Mouse (Mus musculus) kidney, embryonic 14.5 days (tissue): ENCODE measurements around the gene Scp2d1. TPM values are rescaled to one million over a fixed set of nuclear protein-coding genes. Genes with fewer than 3 reads are reported as not detected.
"Not testable (repeated sequence)": the region's sequence is repeated elsewhere in the genome, so short reads cannot be mapped to it uniquely, and the experiment has no call there.

ENCODE experiments used
- ATAC-seq: fragments of 200-750 bp; cut with Nextera tagmentation; 2 replicates; pipeline ENCODE4 v1.8.0; 2017; ENCODE audit warnings: moderate number of reproducible peaks, mild to moderate bottlenecking, moderate TSS enrichment, moderate library complexity; ENCODE audit not compliant: low FRiP score, low TSS enrichment
- H3K27ac ChIP-seq: fragments of 300-500 bp; sonication (generic); 2 replicates; pipeline ENCODE4 v1.5.1; 2014; ENCODE audit warnings: low read depth, mild to moderate bottlenecking, low read length, moderate library complexity, mixed read lengths
- H3K27me3 ChIP-seq: fragments of 300-500 bp; sonication (generic); 2 replicates; pipeline ENCODE4 v1.6.1; 2014; ENCODE audit warnings: mild to moderate bottlenecking, low read length; ENCODE audit not compliant: control insufficient read depth, insufficient read depth
- H3K36me3 ChIP-seq: fragments of 300-500 bp; sonication (generic); 2 replicates; pipeline ENCODE4 v1.6.1; 2014; ENCODE audit warnings: low read length, mixed read lengths; ENCODE audit not compliant: control insufficient read depth, insufficient read depth
- H3K4me1 ChIP-seq: fragments of 300-500 bp; sonication (generic); 2 replicates; pipeline ENCODE4 v1.6.1; 2014; ENCODE audit warnings: low read length, mixed read lengths; ENCODE audit not compliant: control insufficient read depth, insufficient read depth
- H3K4me2 ChIP-seq: fragments of 300-500 bp; sonication (generic); replicated peaks from 2 replicates; pipeline ENCODE4 v1.6.1; 2014; ENCODE audit warnings: low read depth, mild to moderate bottlenecking, low read length
- H3K4me3 ChIP-seq: fragments of 300-500 bp; sonication (generic); 2 replicates; pipeline ENCODE4 v1.5.1; 2014; ENCODE audit warnings: mild to moderate bottlenecking, low read length
- H3K9ac ChIP-seq: fragments of 300-500 bp; sonication (generic); 2 replicates; pipeline ENCODE4 v1.6.1; 2014; ENCODE audit warnings: low read depth, mild to moderate bottlenecking, low read length, moderate library complexity
- H3K9me3 ChIP-seq: fragments of 300-500 bp; sonication (generic); 2 replicates; pipeline ENCODE4 v1.6.1; 2016; ENCODE audit warnings: low read length; ENCODE audit not compliant: control insufficient read depth
- WGBS: fragments of 180-500 bp; shearing (Covaris S2); extraction: QIAGEN DNeasy Blood & Tissue Kit; methylation state at CpG from one replicate; pipeline ENCODE4 v1.1.7; 2014; 5-methylcytosine and 5-hydroxymethylcytosine counted together
- polyA plus RNA-seq: library from polyadenylated mRNA; unstranded; fragments of >200 nt; fragmentation: Nextera tagmentation; extraction: Ambion mirVana; gene quantifications from 2 replicates; pipeline ENCODE4 v1.2.1, GENCODE M21; 2014

Scp2d1 gene
- polyA plus RNA-seq = not detected in 2 replicates

DNA sequence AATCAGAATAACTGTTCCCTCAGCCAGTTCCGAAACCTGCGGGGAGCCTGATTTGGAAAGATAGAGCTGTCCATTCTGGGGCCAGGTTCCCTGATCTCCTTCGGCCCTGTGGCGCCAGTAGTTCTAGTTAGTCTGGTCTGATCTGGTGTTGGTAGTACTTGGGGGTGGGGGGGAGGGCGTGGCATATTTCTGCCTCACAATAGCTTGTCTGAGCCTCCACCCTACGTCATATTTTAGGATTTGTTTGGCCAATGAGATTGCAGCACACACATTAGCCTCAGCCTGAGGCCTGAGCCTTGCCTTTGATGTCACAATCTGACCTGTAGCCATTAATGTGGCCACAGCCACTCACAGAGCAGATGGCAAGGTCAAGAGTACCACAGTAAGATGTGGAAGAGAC lies at the start of gene Scp2d1:
Scp2d1 (plus strand) TSS at position 301 of the 400 bp plus-strand sequence.
- H3K27ac ChIP-seq, H3K4me3 ChIP-seq, H3K4me1 ChIP-seq, H3K9ac ChIP-seq, H3K36me3 ChIP-seq, H3K27me3 ChIP-seq, H3K4me2 ChIP-seq, H3K9me3 ChIP-seq, ATAC-seq: not testable (repeated sequence)
- WGBS = 95% methylated on average over 6 of the region's 6 CpGs

GRCm38 (mm10) chr2:144774636-144775160 lies 48.8 kb upstream of the Scp2d1 start:
- H3K9ac ChIP-seq = no peak overlapping the region
- H3K4me3 ChIP-seq = no peak overlapping the region
- 67% methylated on average over 8 of the region's 8 CpGs for WGBS
- ATAC-seq = no peak
- H3K27me3 ChIP-seq = no peaks in the 10 kb centered on the region
- H3K36me3 ChIP-seq = no peaks in the 10 kb centered on the region
- H3K4me1 ChIP-seq = no peaks in the 10 kb centered on the region; the same call in 1 of the 2 replicates
- no peak overlapping the region for H3K27ac ChIP-seq
- H3K9me3 ChIP-seq = no peaks in the 10 kb centered on the region
- H3K4me2 ChIP-seq = no peak overlapping the region

DNA sequence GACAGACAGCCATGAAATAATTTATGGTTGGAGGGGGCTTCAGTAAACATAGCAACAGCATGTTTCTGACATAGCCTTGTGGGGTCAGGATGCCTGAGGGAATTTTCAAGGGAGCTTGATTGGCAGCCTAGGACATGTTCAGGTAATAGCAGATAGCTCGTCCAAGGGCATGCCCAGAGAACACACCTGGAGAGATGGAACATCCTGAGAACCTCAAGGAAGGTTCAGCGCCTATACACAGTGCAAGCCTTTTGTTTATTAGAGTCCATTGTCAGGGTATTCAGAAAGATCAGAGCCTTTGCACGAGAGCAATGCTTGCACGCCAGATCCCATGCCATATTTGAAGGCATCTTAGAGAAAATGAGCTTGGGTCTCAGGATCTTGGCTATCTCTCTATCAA lies 47.8 kb upstream of the Scp2d1 start:
- 92% methylated on average over 4 of the region's 4 CpGs for WGBS
- Histone ChIP-seq H3K27ac (no peak overlapping the region), H3K4me1 (no peaks in the 10 kb centered on the region)

DNA sequence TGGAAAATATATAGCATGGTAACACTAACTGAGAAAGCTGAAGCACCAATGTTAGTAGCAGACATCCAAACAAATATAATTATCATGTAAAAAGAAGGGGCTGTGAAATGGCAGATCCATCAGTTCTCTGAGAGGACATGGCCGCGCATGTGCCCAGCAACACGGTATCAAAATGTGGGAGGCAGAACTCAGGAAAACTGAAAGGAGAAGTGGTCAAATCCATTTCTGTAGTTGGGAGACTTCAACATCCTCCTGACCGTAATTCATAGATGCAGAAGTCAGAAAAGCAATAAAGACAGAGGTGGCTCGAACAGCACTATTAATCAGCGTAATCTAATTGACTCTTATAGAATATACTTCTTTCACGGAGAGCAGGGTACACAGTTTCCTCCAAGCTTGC lies 44.2 kb upstream of the Scp2d1 start:
- Histone ChIP-seq H3K4me3 (no peak overlapping the region), H3K36me3 (no peaks in the 10 kb centered on the region), H3K27me3 (no peaks in the 10 kb centered on the region), H3K27ac (no peak overlapping the region), H3K9ac (no peak overlapping the region), H3K4me1 (no peaks in the 10 kb centered on the region), H3K4me2 (no peak overlapping the region), H3K9me3 (no peaks in the 10 kb centered on the region)
- WGBS = 67% methylated on average over 7 of the region's 7 CpGs
- no peak for ATAC-seq

More for the DNA sequence above, 47.8 kb upstream of the Scp2d1 start:
- Histone ChIP-seq H3K9me3 (no peaks in the 10 kb centered on the region), H3K4me2 (no peak overlapping the region), H3K36me3 (no peaks in the 10 kb centered on the region), H3K9ac (no peak overlapping the region), H3K27me3 (no peaks in the 10 kb centered on the region), H3K4me3 (no peak overlapping the region)
- ATAC-seq = no peak

GRCm38 (mm10) chr2:144780731-144781130 lies 42.7 kb upstream of the Scp2d1 start:
- H3K4me1 ChIP-seq = no peaks in the 10 kb centered on the region
- WGBS = 36% methylated on average over 5 of the region's 5 CpGs
- H3K4me2 ChIP-seq = no peak overlapping the region
- no peak overlapping the region for H3K9ac ChIP-seq
- no peaks in the 10 kb centered on the region for H3K9me3 ChIP-seq
- no peaks in the 10 kb centered on the region for H3K36me3 ChIP-seq
- no peaks in the 10 kb centered on the region for H3K27me3 ChIP-seq
- no peak for ATAC-seq
- no peak overlapping the region for H3K4me3 ChIP-seq
- H3K27ac ChIP-seq = no peak overlapping the region

GRCm38 (mm10) chr2:144781871-144782270 lies 41.6 kb upstream of the Scp2d1 start:
- Histone ChIP-seq H3K4me1 (no peaks in the 10 kb centered on the region), H3K27me3 (no peaks in the 10 kb centered on the region), H3K4me2 (no peak overlapping the region), H3K27ac (0 out of 2 replicates have a peak overlapping the region, but pooled peaks have one; percentile 11), H3K9ac (no peak overlapping the region), H3K36me3 (no peaks in the 10 kb centered on the region), H3K4me3 (no peak overlapping the region), H3K9me3 (no peaks in the 10 kb centered on the region)
- no peak for ATAC-seq
- WGBS = 48% methylated on average over 3 of the region's 3 CpGs

- H3K27ac ChIP-seq = no peak overlapping the region
- 0 out of 2 replicates have a peak, but pooled peaks have one; percentile 46 for ATAC-seq
- H3K27me3 ChIP-seq = no peaks in the 10 kb centered on the region
- H3K9ac ChIP-seq = no peak overlapping the region
- H3K4me1 ChIP-seq = no peaks in the 10 kb centered on the region
- H3K4me3 ChIP-seq = no peak overlapping the region
- no peak overlapping the region for H3K4me2 ChIP-seq
- no peaks in the 10 kb centered on the region for H3K36me3 ChIP-seq
- H3K9me3 ChIP-seq = no peaks in the 10 kb centered on the region
- 60% methylated on average over 4 of the region's 4 CpGs for WGBS
Observed at GRCm38 (mm10) chr2:144782481-144782880, 41.0 kb upstream of the Scp2d1 start.

DNA sequence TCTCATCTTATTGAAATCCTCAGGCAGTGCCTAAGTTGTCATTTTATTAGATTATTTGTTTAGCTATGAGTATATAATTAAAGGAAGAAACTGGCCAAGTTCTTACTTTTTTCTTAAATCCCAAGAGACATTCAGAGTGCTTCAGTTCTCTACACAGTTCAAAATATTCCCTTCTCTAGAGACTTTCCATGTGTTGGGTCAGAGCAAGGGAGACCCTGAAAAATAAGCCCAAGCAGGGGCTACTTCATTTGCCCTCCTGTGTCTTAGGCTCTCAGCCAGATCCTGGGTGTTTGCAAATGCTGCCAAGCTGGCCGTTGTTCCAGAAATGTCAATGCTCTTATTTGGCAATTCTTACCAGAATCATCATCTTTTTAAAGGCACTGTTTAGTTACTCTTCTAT lies 40.3 kb upstream of the Scp2d1 start:
- WGBS = 88% methylated on average over 1 of the region's 1 CpGs
- ATAC-seq = no peak
- Histone ChIP-seq H3K27ac (no peak overlapping the region), H3K4me2 (no peak overlapping the region), H3K4me3 (no peak overlapping the region), H3K9me3 (no peaks in the 10 kb centered on the region), H3K9ac (no peak overlapping the region), H3K4me1 (no peaks in the 10 kb centered on the region), H3K36me3 (no peaks in the 10 kb centered on the region), H3K27me3 (no peaks in the 10 kb centered on the region)

GRCm38 (mm10) chr2:144783831-144784230 lies 39.6 kb upstream of the Scp2d1 start:
- H3K4me2 ChIP-seq = no peak overlapping the region
- H3K36me3 ChIP-seq = no peaks in the 10 kb centered on the region
- ATAC-seq = no peak
- 93% methylated on average over 6 of the region's 6 CpGs for WGBS
- H3K9ac ChIP-seq = no peak overlapping the region
- H3K9me3 ChIP-seq = no peaks in the 10 kb centered on the region
- H3K27ac ChIP-seq = no peak overlapping the region
- H3K27me3 ChIP-seq = no peaks in the 10 kb centered on the region
- no peak overlapping the region for H3K4me3 ChIP-seq
- H3K4me1 ChIP-seq = no peaks in the 10 kb centered on the region
